Mouse (Mus musculus): ENCODE results near the gene Gm38392. TPM values are rescaled to one million over a fixed set of nuclear protein-coding genes. Genes with fewer than 3 reads are reported as not detected.

The Gm38392 gene
- polyA plus RNA-seq, 1 experiment from 2014 or later: 0.20 TPM

- Histone ChIP-seq H3K36me3 (ENCODE audit: control insufficient read depth, insufficient read depth, low read length) (no peaks in the 10 kb centered on the region; the same call in 1 of the 2 replicates), H3K4me2 (replicated peaks; ENCODE audit: low read depth, low read length) (peak overlapping the region; percentile 15; the same call in 1 of the 2 replicates), H3K4me3 (ENCODE audit: low read depth, low read length) (no peak overlapping the region), H3K9ac (ENCODE audit: low read depth, low read length) (peak overlapping the region; percentile 34; the same call in 1 of the 2 replicates), H3K9me3 (ENCODE audit: control insufficient read depth, low read length) (no peaks in the 10 kb centered on the region), H3K27me3 (ENCODE audit: control insufficient read depth, insufficient read depth, low read length) (peaks cover 40% of the 10 kb centered on the region), H3K27ac (ENCODE audit: low read depth, low read length) (peak overlapping the region; percentile 91), H3K4me1 (replicated peaks; ENCODE audit: control insufficient read depth, insufficient read depth, low read length) (peaks cover 22% of the 10 kb centered on the region)
- DNase-seq (ENCODE audit: low spot score): no peak
- 14% methylated on average over 9 of the region's 9 CpGs for WGBS
- ATAC-seq (ENCODE audit: low FRiP score): no peak
Measured at GRCm38 (mm10) chr3:88219940-88220339, 67.1 kb downstream of the Gm38392 start.

GRCm38 (mm10) chr3:88217679-88218078, 69.3 kb downstream of the Gm38392 start:
- ATAC-seq (ENCODE audit: low FRiP score): no peak
- no peaks in the 10 kb centered on the region for H3K36me3 ChIP-seq (ENCODE audit: control insufficient read depth, insufficient read depth, low read length)
- peak overlapping the region; percentile 53 for H3K4me2 ChIP-seq (replicated peaks; ENCODE audit: low read depth, low read length)
- peak overlapping the region; percentile 52 for H3K4me3 ChIP-seq (ENCODE audit: low read depth, low read length)
- peaks cover 61% of the 10 kb centered on the region for H3K27me3 ChIP-seq (ENCODE audit: control insufficient read depth, insufficient read depth, low read length)
- peak overlapping the region; percentile 86 for H3K9ac ChIP-seq (ENCODE audit: low read depth, low read length)
- no peaks in the 10 kb centered on the region for H3K9me3 ChIP-seq (ENCODE audit: control insufficient read depth, low read length)
- H3K4me1 ChIP-seq (replicated peaks; ENCODE audit: control insufficient read depth, insufficient read depth, low read length): peaks cover 20% of the 10 kb centered on the region
- 0 out of 2 replicates have a peak overlapping the region, but pooled peaks have one; percentile 44 for H3K27ac ChIP-seq (ENCODE audit: low read depth, low read length)
- WGBS: 45% methylated on average over 1 of the region's 2 CpGs
- no peak for DNase-seq (ENCODE audit: low spot score)

- peak overlapping the region; percentile 53 for H3K4me2 ChIP-seq (replicated peaks; ENCODE audit: low read depth, low read length)
- no peak for DNase-seq (ENCODE audit: low spot score)
- no peaks in the 10 kb centered on the region for H3K36me3 ChIP-seq (ENCODE audit: control insufficient read depth, insufficient read depth, low read length)
- H3K9ac ChIP-seq (ENCODE audit: low read depth, low read length): peak overlapping the region; percentile 86
- no peak overlapping the region for H3K27ac ChIP-seq (ENCODE audit: low read depth, low read length)
- ATAC-seq (ENCODE audit: low FRiP score): no peak
- peaks cover 69% of the 10 kb centered on the region for H3K27me3 ChIP-seq (ENCODE audit: control insufficient read depth, insufficient read depth, low read length)
- peak overlapping the region; percentile 52 for H3K4me3 ChIP-seq (ENCODE audit: low read depth, low read length)
- no peaks in the 10 kb centered on the region for H3K9me3 ChIP-seq (ENCODE audit: control insufficient read depth, low read length)
- peaks cover 16% of the 10 kb centered on the region for H3K4me1 ChIP-seq (replicated peaks; ENCODE audit: control insufficient read depth, insufficient read depth, low read length)
- WGBS: 9% methylated on average over 7 of the region's 7 CpGs
Measured at GRCm38 (mm10) chr3:88216534-88217326, 70.3 kb downstream of the Gm38392 start.

DNA sequence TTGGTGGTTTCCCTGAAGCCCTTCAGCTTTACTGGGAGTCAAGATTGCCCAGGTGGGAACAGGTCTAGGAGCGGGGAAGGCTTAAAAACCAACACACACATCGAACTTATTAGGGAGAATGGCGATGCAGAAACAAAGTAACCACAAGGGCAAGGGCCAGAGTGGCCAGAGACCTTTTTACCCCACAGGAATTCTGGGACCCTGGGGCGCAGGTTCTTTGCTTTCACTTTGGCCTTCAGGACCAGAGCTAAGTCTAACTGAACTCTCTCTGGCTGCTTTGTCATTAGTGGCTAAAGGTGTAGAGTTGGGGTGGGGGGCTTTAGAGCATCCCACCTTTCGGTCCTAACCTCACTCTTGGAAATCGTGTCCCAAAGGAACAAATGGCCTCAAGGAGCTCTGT, 70.9 kb downstream of the Gm38392 start:
- Histone ChIP-seq H3K27ac (ENCODE audit: low read depth, low read length) (peak overlapping the region; percentile 68; the same call in 1 of the 2 replicates), H3K27me3 (ENCODE audit: control insufficient read depth, insufficient read depth, low read length) (peaks cover 66% of the 10 kb centered on the region), H3K36me3 (ENCODE audit: control insufficient read depth, insufficient read depth, low read length) (no peaks in the 10 kb centered on the region), H3K4me1 (replicated peaks; ENCODE audit: control insufficient read depth, insufficient read depth, low read length) (peaks cover 10% of the 10 kb centered on the region), H3K9me3 (ENCODE audit: control insufficient read depth, low read length) (no peaks in the 10 kb centered on the region), H3K9ac (ENCODE audit: low read depth, low read length) (peak overlapping the region; percentile 86), H3K4me2 (replicated peaks; ENCODE audit: low read depth, low read length) (peak overlapping the region; percentile 53), H3K4me3 (ENCODE audit: low read depth, low read length) (peak overlapping the region; percentile 52)
- WGBS: 2% methylated on average over 6 of the region's 6 CpGs
- DNase-seq (ENCODE audit: low spot score): peak; percentile 48
- ATAC-seq (ENCODE audit: low FRiP score): no peak

DNA sequence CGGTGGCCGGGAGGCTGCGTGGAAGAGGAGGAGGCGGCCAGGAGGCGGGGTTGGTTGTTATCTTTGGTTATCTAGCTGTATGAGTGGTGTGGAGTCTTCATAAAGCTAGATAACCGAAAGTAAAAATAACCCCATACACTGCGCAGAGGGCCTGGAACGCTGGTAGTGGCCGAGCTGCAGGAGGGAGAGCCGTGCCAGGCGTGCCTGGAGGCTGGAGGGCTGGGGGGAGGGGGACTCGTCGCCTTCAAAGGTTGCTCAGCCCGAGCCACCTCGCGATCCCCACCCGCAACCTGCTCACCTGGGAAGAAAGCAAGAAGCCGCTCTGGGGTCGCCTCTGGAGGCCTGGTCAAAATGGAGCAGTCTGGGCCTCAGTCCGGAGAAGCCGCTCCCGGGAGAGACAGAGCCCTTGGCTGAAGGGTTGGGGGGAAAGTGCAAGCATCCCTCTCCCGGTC, 71.4 kb downstream of the Gm38392 start:
- H3K9me3 ChIP-seq (ENCODE audit: control insufficient read depth, low read length): no peaks in the 10 kb centered on the region
- H3K27ac ChIP-seq (ENCODE audit: low read depth, low read length): peak overlapping the region; percentile 68
- peak overlapping the region; percentile 53 for H3K4me2 ChIP-seq (replicated peaks; ENCODE audit: low read depth, low read length)
- H3K9ac ChIP-seq (ENCODE audit: low read depth, low read length): peak overlapping the region; percentile 86
- H3K4me3 ChIP-seq (ENCODE audit: low read depth, low read length): peak overlapping the region; percentile 52
- WGBS: under 1% methylated on average over 23 of the region's 23 CpGs
- DNase-seq (ENCODE audit: low spot score): peak; percentile 60
- H3K27me3 ChIP-seq (ENCODE audit: control insufficient read depth, insufficient read depth, low read length): peaks cover 69% of the 10 kb centered on the region
- H3K4me1 ChIP-seq (replicated peaks; ENCODE audit: control insufficient read depth, insufficient read depth, low read length): peaks cover 7% of the 10 kb centered on the region
- no peak for ATAC-seq (ENCODE audit: low FRiP score)
- H3K36me3 ChIP-seq (ENCODE audit: control insufficient read depth, insufficient read depth, low read length): no peaks in the 10 kb centered on the region

DNA sequence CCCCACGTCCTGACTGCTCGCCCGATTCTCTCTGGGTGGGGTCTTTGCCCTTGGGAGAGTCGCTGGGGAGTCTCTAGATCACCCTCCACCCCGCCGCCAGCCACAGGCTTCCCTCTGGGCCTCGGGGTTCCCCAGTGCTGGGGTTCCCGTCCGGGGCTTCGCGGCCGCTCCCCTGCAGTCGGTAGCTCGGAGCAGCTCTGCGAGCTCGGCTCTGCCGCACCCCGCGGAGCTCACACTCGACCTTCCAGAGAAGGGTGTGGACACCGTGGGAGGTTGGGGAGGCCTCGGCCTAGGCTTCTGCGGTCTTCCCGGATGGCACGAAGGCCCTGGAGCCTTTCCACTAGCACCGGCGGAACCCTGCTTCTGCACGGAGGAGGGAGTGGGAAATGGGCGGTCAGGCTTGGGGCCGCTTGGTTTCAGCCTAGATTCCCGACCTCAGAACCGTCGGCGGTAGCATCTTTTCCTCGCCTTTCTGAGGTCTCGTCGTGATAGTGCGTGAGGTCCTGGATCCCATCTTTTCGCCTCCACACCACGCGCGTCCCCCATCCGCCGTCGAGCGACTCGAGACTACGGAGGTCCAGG, 71.9 kb downstream of the Gm38392 start:
- no peaks in the 10 kb centered on the region for H3K36me3 ChIP-seq (ENCODE audit: control insufficient read depth, insufficient read depth, low read length)
- WGBS: under 1% methylated on average over 48 of the region's 48 CpGs
- H3K27ac ChIP-seq (ENCODE audit: low read depth, low read length): peak overlapping the region; percentile 68

DNA sequence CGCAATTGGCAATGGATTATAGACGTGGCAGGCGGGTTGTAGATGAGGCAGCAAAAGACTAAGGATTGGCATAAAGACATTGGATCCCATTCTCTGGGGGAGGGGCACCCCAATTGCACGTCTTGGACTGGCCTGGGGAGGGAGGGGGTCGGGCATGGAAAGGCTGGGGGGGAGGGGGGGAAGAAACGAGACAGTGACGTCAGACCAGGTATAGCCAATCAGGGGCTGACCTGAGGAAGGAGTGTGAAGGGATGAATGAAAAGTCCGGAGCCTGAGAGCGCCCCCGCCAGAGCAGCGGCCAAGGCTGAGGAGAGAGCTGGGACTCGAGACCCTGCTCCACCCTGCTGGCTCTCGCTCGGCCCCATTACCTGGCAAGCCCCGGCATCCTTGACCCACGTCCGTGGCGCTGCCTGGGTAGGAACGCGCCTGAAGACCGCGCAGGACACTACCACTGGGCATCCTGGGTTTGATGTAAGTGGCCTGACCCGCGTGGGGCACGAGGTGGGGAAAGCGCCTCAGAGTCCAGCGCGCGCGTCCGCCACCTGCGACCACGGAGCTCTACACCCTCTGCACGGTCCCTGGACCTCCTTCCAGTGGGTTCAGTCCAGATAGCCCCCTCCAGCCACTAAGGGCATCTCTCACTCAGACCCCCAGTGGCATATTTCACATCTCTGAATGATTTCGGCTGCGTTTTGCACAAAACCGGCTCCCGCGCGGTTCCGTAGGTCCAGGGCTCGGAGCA, 72.6 kb downstream of the Gm38392 start:
- Histone ChIP-seq H3K36me3 (ENCODE audit: control insufficient read depth, insufficient read depth, low read length) (no peaks in the 10 kb centered on the region), H3K27ac (ENCODE audit: low read depth, low read length) (peak overlapping the region; percentile 68), H3K9me3 (ENCODE audit: control insufficient read depth, low read length) (no peaks in the 10 kb centered on the region), H3K4me2 (replicated peaks; ENCODE audit: low read depth, low read length) (peak overlapping the region; percentile 53), H3K9ac (ENCODE audit: low read depth, low read length) (peak overlapping the region; percentile 86), H3K4me1 (replicated peaks; ENCODE audit: control insufficient read depth, insufficient read depth, low read length) (no peaks in the 10 kb centered on the region; the same call in none of the 2 replicates), H3K27me3 (ENCODE audit: control insufficient read depth, insufficient read depth, low read length) (peaks cover 71% of the 10 kb centered on the region), H3K4me3 (ENCODE audit: low read depth, low read length) (peak overlapping the region; percentile 52)
- ATAC-seq (ENCODE audit: low FRiP score): peak; percentile 85
- peak; percentile 76 for DNase-seq (ENCODE audit: low spot score)
- under 1% methylated on average over 36 of the region's 42 CpGs for WGBS

More for the DNA sequence above, 71.9 kb downstream of the Gm38392 start:
- H3K27me3 ChIP-seq (ENCODE audit: control insufficient read depth, insufficient read depth, low read length): peaks cover 70% of the 10 kb centered on the region
- peak overlapping the region; percentile 53 for H3K4me2 ChIP-seq (replicated peaks; ENCODE audit: low read depth, low read length)
- peak overlapping the region; percentile 86 for H3K9ac ChIP-seq (ENCODE audit: low read depth, low read length)
- H3K9me3 ChIP-seq (ENCODE audit: control insufficient read depth, low read length): no peaks in the 10 kb centered on the region
- DNase-seq (ENCODE audit: low spot score) (no peak), ATAC-seq (ENCODE audit: low FRiP score) (peak; percentile 12)
- H3K4me3 ChIP-seq (ENCODE audit: low read depth, low read length): peak overlapping the region; percentile 52
- peaks cover 1% of the 10 kb centered on the region for H3K4me1 ChIP-seq (replicated peaks; ENCODE audit: control insufficient read depth, insufficient read depth, low read length)

DNA sequence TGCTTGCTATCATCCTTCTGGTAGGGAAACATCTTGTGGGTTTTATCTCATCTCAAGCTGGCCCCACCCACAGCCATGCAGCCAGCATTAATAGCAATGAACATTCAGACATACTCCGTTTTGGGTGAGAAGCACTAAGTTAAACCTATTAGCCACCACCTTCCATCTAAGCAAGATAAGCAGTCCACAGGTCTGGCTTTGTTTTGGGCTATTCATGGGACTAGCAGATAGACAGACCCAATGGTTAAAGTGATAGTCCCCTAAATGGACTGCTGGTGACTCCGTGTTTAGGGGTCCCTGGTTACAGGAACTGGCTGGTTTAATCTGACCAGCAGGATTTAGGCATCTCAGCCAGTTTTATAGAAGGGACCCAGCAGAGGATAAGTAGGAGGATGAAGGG, 74.0 kb downstream of the Gm38392 start:
- Histone ChIP-seq H3K4me1 (replicated peaks; ENCODE audit: control insufficient read depth, insufficient read depth, low read length) (no peaks in the 10 kb centered on the region; the same call in none of the 2 replicates), H3K9ac (ENCODE audit: low read depth, low read length) (peak overlapping the region; percentile 40; the same call in 1 of the 2 replicates), H3K4me3 (ENCODE audit: low read depth, low read length) (peak overlapping the region; percentile 52), H3K4me2 (replicated peaks; ENCODE audit: low read depth, low read length) (peak overlapping the region; percentile 53), H3K27ac (ENCODE audit: low read depth, low read length) (peak overlapping the region; percentile 61), H3K27me3 (ENCODE audit: control insufficient read depth, insufficient read depth, low read length) (peaks cover 69% of the 10 kb centered on the region), H3K36me3 (ENCODE audit: control insufficient read depth, insufficient read depth, low read length) (no peaks in the 10 kb centered on the region), H3K9me3 (ENCODE audit: control insufficient read depth, low read length) (no peaks in the 10 kb centered on the region)
- 3% methylated on average over 2 of the region's 2 CpGs for WGBS
- ATAC-seq (ENCODE audit: low FRiP score): no peak
- peak; percentile 47 for DNase-seq (ENCODE audit: low spot score)

Measured in hindbrain, embryonic 11.5 days (tissue).